Mouse (Mus musculus) hematopoietic stem cell, adult 5-6 weeks (primary cell): ENCODE measurements around the gene Olfr2. TPM values are rescaled to one million over a fixed set of nuclear protein-coding genes. Genes with fewer than 3 reads are reported as not detected.
"Not testable (repeated sequence)": the region's sequence is repeated elsewhere in the genome, so short reads cannot be mapped to it uniquely, and the experiment has no call there.

ENCODE experiments used
- ATAC-seq, 2 experiments: fragments of 125-278 bp in 1 of 2; replicated peaks in 1 of 2; 2 replicates each; pipeline ENCODE4 v1.8.0; 2016 to 2017; ENCODE audit warnings: inconsistent platforms in 2 of 2, mild to moderate bottlenecking in 2 of 2, moderate number of reproducible peaks in 2 of 2, low read depth in 1 of 2, moderate TSS enrichment in 1 of 2; ENCODE audit not compliant: low FRiP score in 2 of 2, poor library complexity in 2 of 2, severe bottlenecking in 2 of 2, insufficient read depth in 1 of 2, low TSS enrichment in 1 of 2
- total RNA-seq: library from RNA; stranded (forward); fragments of 172-1452, 232-1000 nt; gene quantifications from 2 replicates; pipeline ENCODE4 v1.2.3, GENCODE M21; 2017

Gene Olfr2
- total RNA-seq, result not detected in 2 replicates

GRCm38 (mm10) chr7:107005972-107006371 lies at the start of gene Olfr2:
TSS of gene Olfr2 (minus strand) at chr7:107006072.
- no peak for ATAC-seq

- ATAC-seq, result peak in 1 of 2 experiments; percentile 56; a peak in 2 of 4 replicates
Measured at GRCm38 (mm10) chr7:107047578-107047977, 41.7 kb upstream of the Olfr2 start.

GRCm38 (mm10) chr7:107045833-107046232 lies 40.0 kb upstream of the Olfr2 start:
- ATAC-seq, result peak; percentile 82 to 84

GRCm38 (mm10) chr7:107044407-107044806 lies 38.5 kb upstream of the Olfr2 start:
- ATAC-seq, result peak; percentile 36 to 38; a peak in 3 of 4 replicates

GRCm38 (mm10) chr7:107043136-107043535 lies 37.3 kb upstream of the Olfr2 start:
- ATAC-seq, result no peak

- no peak for ATAC-seq
Measured at GRCm38 (mm10) chr7:107039934-107040563, 34.2 kb upstream of the Olfr2 start.

- no peak for ATAC-seq
Measured at GRCm38 (mm10) chr7:107030874-107031273, 25.0 kb upstream of the Olfr2 start, which contains the start of gene Olfr713. TSS of gene Olfr713 (plus strand) at chr7:107031174.

- no peak for ATAC-seq
Measured at GRCm38 (mm10) chr7:107004169-107004568, 1.7 kb downstream of the Olfr2 start.

- ATAC-seq, result no peak
Measured at GRCm38 (mm10) chr7:107000798-107001197, 5.1 kb downstream of the Olfr2 start.

- no peak for ATAC-seq
Measured at GRCm38 (mm10) chr7:106985236-106985635, 20.6 kb downstream of the Olfr2 start.

- no peak for ATAC-seq
Measured at GRCm38 (mm10) chr7:106975353-106975752, 30.5 kb downstream of the Olfr2 start, which contains the start of gene Olfr711. TSS of gene Olfr711 (minus strand) at chr7:106975453.

- ATAC-seq, result not testable (repeated sequence)
Measured at GRCm38 (mm10) chr7:106967503-106967902, 38.4 kb downstream of the Olfr2 start.

GRCm38 (mm10) chr7:106963837-106964236 lies 42.0 kb downstream of the Olfr2 start, which contains the start of gene Olfr6:
TSS of gene Olfr6 (minus strand) at chr7:106963937.
- no peak for ATAC-seq

GRCm38 (mm10) chr7:106948212-106948611 lies 57.7 kb downstream of the Olfr2 start, which contains the start of gene Olfr710:
TSS of gene Olfr710 (minus strand) at chr7:106948312.
- ATAC-seq, result no peak

Other genes with a start within 250 kb of the Olfr2 start
- gene Olfr699, start 212.9 kb downstream of the Olfr2 start, total RNA-seq, result not detected in 2 replicates
- not detected in 2 replicates for gene Olfr700, start 197.2 kb downstream of the Olfr2 start, total RNA-seq
- not detected in 2 replicates for gene Olfr701, start 191.9 kb downstream of the Olfr2 start, total RNA-seq
- not detected in 2 replicates for gene Olfr702, start 172.2 kb downstream of the Olfr2 start, total RNA-seq
- not detected in 2 replicates for gene Olfr703, start 162.7 kb downstream of the Olfr2 start, total RNA-seq
- gene Olfr704, start 142.9 kb downstream of the Olfr2 start, total RNA-seq, result not detected in 2 replicates
- gene Olfr705, start 129.2 kb downstream of the Olfr2 start, total RNA-seq, result not detected in 2 replicates
- not detected in 2 replicates for gene Olfr706, start 117.9 kb downstream of the Olfr2 start, total RNA-seq
- not detected in 2 replicates for gene Olfr707, start 104.8 kb downstream of the Olfr2 start, total RNA-seq
- gene Olfr1532-ps1, start 98.1 kb downstream of the Olfr2 start, total RNA-seq, result not detected in 2 replicates
- not detected in 2 replicates for gene Olfr709-ps1, start 73.9 kb downstream of the Olfr2 start, total RNA-seq
- not detected in 2 replicates for gene Olfr710, start 57.8 kb downstream of the Olfr2 start, total RNA-seq
- gene Olfr6, start 42.1 kb downstream of the Olfr2 start, total RNA-seq, result not detected in 2 replicates
- gene Olfr711, start 30.6 kb downstream of the Olfr2 start, total RNA-seq, result not detected in 2 replicates
- gene Olfr713, start 25.1 kb upstream of the Olfr2 start, total RNA-seq, result not detected in 2 replicates
- gene Olfr714, start 64.9 kb upstream of the Olfr2 start, total RNA-seq, result not detected in 2 replicates
- not detected in 2 replicates for gene Olfr17, start 87.1 kb upstream of the Olfr2 start, total RNA-seq
- not detected in 2 replicates for gene Olfr715b, start 104.3 kb upstream of the Olfr2 start, total RNA-seq
- not detected in 2 replicates for gene Olfr715, start 125.0 kb upstream of the Olfr2 start, total RNA-seq
- gene Olfr716, start 132.3 kb upstream of the Olfr2 start, total RNA-seq, result not detected in 2 replicates
- gene Nlrp14, start 160.9 kb upstream of the Olfr2 start, total RNA-seq, result not detected in 2 replicates
- gene Rbmxl2, start 203.4 kb upstream of the Olfr2 start, total RNA-seq, result not detected in 2 replicates